Mouse (Mus musculus) cerebral cortex, adult 2 months (tissue): ENCODE data around the gene Vav2.

ENCODE experiments used
- WGBS: fragments of 180-500 bp; shearing (Covaris S2); methylation state at CpG from one replicate; pipeline ENCODE4 v1.1.7; 2018; 5-methylcytosine and 5-hydroxymethylcytosine counted together

Gene Vav2

GRCm38 (mm10) chr2:27365296-27365695 is 61.5 kb downstream of the Vav2 start:
- 69% methylated on average over 4 of the region's 4 CpGs for WGBS

GRCm38 (mm10) chr2:27361786-27362185 is 65.0 kb downstream of the Vav2 start:
- WGBS = 69% methylated on average over 5 of the region's 5 CpGs

GRCm38 (mm10) chr2:27358461-27358860 is 68.4 kb downstream of the Vav2 start:
- WGBS = 80% methylated on average over 2 of the region's 2 CpGs

- WGBS = 80% methylated on average over 4 of the region's 4 CpGs
These were observed 71.1 kb downstream of the Vav2 start for GRCm38 (mm10) chr2:27355684-27356083.

GRCm38 (mm10) chr2:27354610-27355211 is 72.1 kb downstream of the Vav2 start:
- WGBS = 83% methylated on average over 6 of the region's 6 CpGs

- 66% methylated on average over 8 of the region's 8 CpGs for whole genome bisulfite sequencing
These were observed 74.1 kb downstream of the Vav2 start for GRCm38 (mm10) chr2:27352720-27353119.

GRCm38 (mm10) chr2:27350371-27350770 is 76.5 kb downstream of the Vav2 start:
- 93% methylated on average over 5 of the region's 5 CpGs for WGBS

- WGBS = 23% methylated on average over 12 of the region's 12 CpGs
These were observed 82.8 kb downstream of the Vav2 start for GRCm38 (mm10) chr2:27343984-27344453.

- 87% methylated on average over 6 of the region's 6 CpGs for WGBS
These were observed 86.2 kb downstream of the Vav2 start for GRCm38 (mm10) chr2:27340682-27341081.

- WGBS = 71% methylated on average over 8 of the region's 8 CpGs
These were observed 87.8 kb downstream of the Vav2 start for GRCm38 (mm10) chr2:27339051-27339450.

GRCm38 (mm10) chr2:27337261-27337660 is 89.6 kb downstream of the Vav2 start:
- 72% methylated on average over 6 of the region's 6 CpGs for whole genome bisulfite sequencing

- WGBS = 66% methylated on average over 9 of the region's 9 CpGs
These were observed 90.2 kb downstream of the Vav2 start for GRCm38 (mm10) chr2:27336600-27336999.

- 75% methylated on average over 4 of the region's 4 CpGs for WGBS
These were observed 92.0 kb downstream of the Vav2 start for GRCm38 (mm10) chr2:27334816-27335215.

GRCm38 (mm10) chr2:27331560-27331959 is 95.3 kb downstream of the Vav2 start:
- WGBS = 72% methylated on average over 5 of the region's 5 CpGs

- 91% methylated on average over 8 of the region's 8 CpGs for WGBS
These were observed 96.4 kb downstream of the Vav2 start for GRCm38 (mm10) chr2:27330446-27330845.

GRCm38 (mm10) chr2:27329386-27330060 is 97.3 kb downstream of the Vav2 start:
- 91% methylated on average over 10 of the region's 10 CpGs for WGBS

- WGBS = 86% methylated on average over 4 of the region's 4 CpGs
These were observed 98.9 kb downstream of the Vav2 start for GRCm38 (mm10) chr2:27327886-27328285.

- WGBS = 83% methylated on average over 6 of the region's 6 CpGs
These were observed 99.8 kb downstream of the Vav2 start for GRCm38 (mm10) chr2:27327076-27327475.

- 81% methylated on average over 7 of the region's 7 CpGs for WGBS
These were observed 100.5 kb downstream of the Vav2 start for GRCm38 (mm10) chr2:27326357-27326756.

GRCm38 (mm10) chr2:27324690-27325089 is 102.1 kb downstream of the Vav2 start:
- 90% methylated on average over 2 of the region's 2 CpGs for WGBS

GRCm38 (mm10) chr2:27321431-27321875 is 105.4 kb downstream of the Vav2 start:
- WGBS = 68% methylated on average over 6 of the region's 6 CpGs

GRCm38 (mm10) chr2:27320820-27321219 is 106.0 kb downstream of the Vav2 start:
- WGBS = 72% methylated on average over 8 of the region's 8 CpGs

GRCm38 (mm10) chr2:27318606-27319005 is 108.2 kb downstream of the Vav2 start:
- WGBS = 83% methylated on average over 4 of the region's 4 CpGs
